Mouse (Mus musculus) frontal cortex, adult (tissue): ENCODE measurements around the gene Drd4.
A peak's percentile ranks its signal among the peaks of the same experiment; 100 is the strongest.

Experiments used
- ATAC-seq: cut with Nextera tagmentation; 2 replicates; pipeline ENCODE4 v1.9.2; 2017; ENCODE audit warnings: mild to moderate bottlenecking, moderate library complexity, mixed read lengths; ENCODE audit not compliant: low TSS enrichment

Drd4 gene

GRCm38 (mm10) chr7:141292583-141293388 is 980 bp downstream of the Drd4 start:
- ATAC-seq = no peak

- no peak for ATAC-seq
Measured at GRCm38 (mm10) chr7:141293852-141294471, 2.2 kb downstream of the Drd4 start.

GRCm38 (mm10) chr7:141294479-141294878 is 2.7 kb downstream of the Drd4 start:
- ATAC-seq = no peak

GRCm38 (mm10) chr7:141297926-141298650 is 6.3 kb downstream of the Drd4 start:
- no peak for ATAC-seq

- ATAC-seq = no peak
Measured at GRCm38 (mm10) chr7:141299175-141299574, 7.4 kb downstream of the Drd4 start.

- ATAC-seq = no peak
Measured at GRCm38 (mm10) chr7:141301386-141301785, 9.6 kb downstream of the Drd4 start.

- no peak for ATAC-seq
Measured at GRCm38 (mm10) chr7:141302702-141303268, 11.0 kb downstream of the Drd4 start.

GRCm38 (mm10) chr7:141304537-141304936 is 12.7 kb downstream of the Drd4 start:
- no peak for ATAC-seq

- ATAC-seq = no peak
Measured at GRCm38 (mm10) chr7:141314416-141314815, 22.6 kb downstream of the Drd4 start.

GRCm38 (mm10) chr7:141315076-141315475 is 23.3 kb downstream of the Drd4 start:
- ATAC-seq = 0 out of 2 replicates have a peak, but pooled peaks have one; percentile 29

GRCm38 (mm10) chr7:141315974-141316373 is 24.2 kb downstream of the Drd4 start:
- peak; percentile 87 for ATAC-seq

- no peak for ATAC-seq
Measured at GRCm38 (mm10) chr7:141317619-141318132, 25.9 kb downstream of the Drd4 start.

- ATAC-seq = no peak
Measured at GRCm38 (mm10) chr7:141319446-141319845, 27.6 kb downstream of the Drd4 start.

- ATAC-seq = no peak
Measured at GRCm38 (mm10) chr7:141324686-141325085, 32.9 kb downstream of the Drd4 start.

GRCm38 (mm10) chr7:141326546-141327446 is 35.0 kb downstream of the Drd4 start:
- ATAC-seq = no peak; the same call in 1 of the 2 replicates

- peak; percentile 88 for ATAC-seq
Measured at GRCm38 (mm10) chr7:141327469-141328372, 35.9 kb downstream of the Drd4 start, which contains the start of the genes Deaf1 and Tmem80. TSS of gene Deaf1 (minus strand) at chr7:141327690. TSS of gene Tmem80 (plus strand) at chr7:141327739.

- peak; percentile 5; the same call in 1 of the 2 replicates for ATAC-seq
Measured at GRCm38 (mm10) chr7:141328373-141328990, 36.7 kb downstream of the Drd4 start.

- no peak for ATAC-seq
Measured at GRCm38 (mm10) chr7:141330706-141331105, 38.9 kb downstream of the Drd4 start.

- no peak for ATAC-seq
Measured at GRCm38 (mm10) chr7:141331990-141332389, 40.2 kb downstream of the Drd4 start.
